Mouse (Mus musculus): ENCODE measurements at regions not wholly inside any gene's neighbourhood (a gene's known extent, or its start where the extent isn't known, plus 50 kb on each side); places are given as distances from the start of the nearest gene placed in this dataset.

- peak in 1 of 2 experiments; percentile 19 for DNase-seq (ENCODE audit: low spot score in 2 of 2)
Measured at GRCm38 (mm10) chr13:97617511-97618189, 142.8 kb downstream of the Gm10260 start.

DNA sequence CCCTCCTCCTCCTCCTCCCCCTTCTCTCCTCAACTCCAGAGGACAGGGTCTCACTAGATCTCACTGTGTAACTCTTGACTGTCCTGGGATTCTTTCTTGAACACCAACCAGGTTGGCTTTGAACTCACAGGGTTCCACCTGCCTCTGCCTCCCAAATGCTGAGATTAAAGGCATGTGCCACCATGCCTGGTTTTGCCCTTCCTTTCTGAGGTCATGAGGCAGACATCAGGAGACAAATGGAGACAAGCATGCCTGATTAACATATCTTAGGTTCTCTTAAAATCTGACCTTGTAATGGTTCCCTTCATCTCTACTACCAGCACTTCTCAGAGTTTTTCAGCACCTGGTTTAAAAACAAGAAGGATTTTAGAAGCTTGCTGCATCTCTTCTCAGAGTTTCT lies 143.5 kb downstream of the Gm10260 start:
- DNase-seq (ENCODE audit: low spot score in 2 of 2), result no peak

GRCm38 (mm10) chr13:97607221-97607723 lies 153.2 kb downstream of the Gm10260 start:
- DNase-seq (ENCODE audit: low spot score in 2 of 2), result no peak

DNA sequence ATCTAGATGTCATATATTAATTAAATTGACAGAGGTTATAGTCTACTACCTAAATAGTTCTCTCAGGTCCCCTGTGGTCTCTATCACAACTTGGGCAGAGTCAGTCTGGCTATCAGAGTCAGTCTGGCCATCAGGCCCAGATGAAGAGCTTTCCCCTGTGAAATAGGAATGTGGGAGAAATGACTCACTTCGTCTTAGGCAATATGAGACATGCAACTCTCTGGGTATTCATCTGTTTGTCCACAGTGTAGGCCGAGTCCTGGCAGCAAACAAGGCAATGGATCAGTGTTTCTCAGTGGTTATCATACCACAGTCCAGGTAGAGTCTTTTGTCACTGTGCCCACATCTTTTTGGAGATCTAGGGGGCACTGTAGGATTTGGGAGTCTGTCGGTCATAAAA lies 156.0 kb downstream of the Gm10260 start:
- DNase-seq (ENCODE audit: low spot score in 2 of 2), result no peak

DNA sequence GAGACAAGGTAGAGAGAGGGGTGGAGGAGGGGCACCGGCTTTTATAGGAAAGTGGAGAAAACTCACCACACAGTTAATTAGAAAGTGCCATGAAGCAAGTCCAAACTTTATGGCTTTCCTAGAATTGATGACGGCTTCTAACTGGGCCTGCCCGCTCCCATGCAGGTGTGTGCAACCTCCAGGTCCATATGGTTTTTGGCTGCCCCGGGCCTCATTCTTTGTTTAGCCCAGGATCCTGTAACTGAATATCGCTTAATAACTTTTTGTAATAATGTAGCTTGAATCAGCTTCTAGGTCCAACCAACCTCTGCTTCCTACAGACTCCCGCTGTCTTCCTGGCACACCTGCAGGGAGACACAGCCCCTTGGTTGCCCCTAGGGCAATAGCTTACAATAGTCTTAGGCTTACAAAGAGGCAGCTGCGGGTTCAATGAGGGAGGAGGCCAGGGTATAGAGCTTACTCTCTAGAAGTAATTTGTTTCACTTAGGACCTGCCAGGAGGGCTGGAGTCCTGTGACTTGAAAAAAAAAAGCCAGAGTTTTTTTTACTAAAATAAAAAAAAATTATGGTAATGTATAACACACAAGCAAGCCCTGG lies 159.2 kb downstream of the Gm10260 start:
- DNase-seq (ENCODE audit: low spot score in 2 of 2), result no peak

GRCm38 (mm10) chr13:97600136-97600535 lies 160.3 kb downstream of the Gm10260 start:
- DNase-seq (ENCODE audit: low spot score in 2 of 2), result no peak

GRCm38 (mm10) chr13:97598507-97599431 lies 161.7 kb downstream of the Gm10260 start:
- no peak for DNase-seq (ENCODE audit: low spot score in 2 of 2)

DNA sequence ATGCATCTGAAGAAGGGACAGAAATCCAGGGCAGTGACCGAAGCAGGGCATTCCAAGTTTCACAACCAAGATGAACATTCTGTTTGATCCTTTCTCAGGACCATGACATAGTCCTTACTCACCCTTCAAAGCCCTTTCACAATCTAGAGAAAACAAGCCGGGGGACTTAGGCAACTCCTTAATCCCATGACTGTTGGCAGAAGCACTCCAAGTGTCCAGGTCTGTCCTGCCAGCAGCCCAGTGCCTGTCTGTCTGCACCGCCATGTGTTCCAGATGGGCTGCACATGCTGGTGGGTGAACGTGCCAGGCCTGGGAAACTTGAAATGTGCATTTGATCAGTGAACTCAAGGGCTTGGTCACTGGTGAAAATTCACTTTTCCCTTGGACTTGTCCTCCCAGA lies 165.6 kb downstream of the Gm10260 start:
- DNase-seq (ENCODE audit: low spot score in 2 of 2), result no peak

GRCm38 (mm10) chr13:97589626-97590025 lies 170.8 kb downstream of the Gm10260 start:
- DNase-seq (ENCODE audit: low spot score in 2 of 2), result no peak

GRCm38 (mm10) chr13:97588085-97588484 lies 172.3 kb downstream of the Gm10260 start:
- no peak for DNase-seq (ENCODE audit: low spot score in 2 of 2)

GRCm38 (mm10) chr13:97587088-97587487 lies 173.3 kb downstream of the Gm10260 start:
- DNase-seq (ENCODE audit: low spot score in 2 of 2), result no peak

GRCm38 (mm10) chr13:97584045-97584444 lies 176.4 kb downstream of the Gm10260 start:
- DNase-seq (ENCODE audit: low spot score in 2 of 2), result no peak

DNA sequence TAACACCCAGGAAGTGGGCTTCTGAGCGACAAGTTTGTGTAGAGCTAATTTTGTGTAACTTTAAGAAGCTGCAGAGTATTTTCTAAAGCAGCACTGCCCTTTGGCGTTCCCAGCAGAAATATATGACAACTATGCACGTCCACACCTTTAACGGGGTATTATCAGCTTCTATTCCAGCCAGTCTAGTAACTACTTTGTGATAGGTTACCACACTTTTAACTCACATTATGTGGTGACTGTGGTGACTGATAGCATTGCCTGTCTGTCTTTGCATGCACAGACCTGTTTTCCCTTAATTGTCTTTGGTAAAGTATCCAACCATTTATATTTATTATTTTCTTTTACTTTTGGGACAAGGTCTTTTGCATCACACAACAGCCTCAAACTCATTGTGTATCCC lies 179.1 kb downstream of the Gm10260 start:
- DNase-seq (ENCODE audit: low spot score in 2 of 2), result no peak

- no peak for DNase-seq (ENCODE audit: low spot score in 2 of 2)
Measured at GRCm38 (mm10) chr13:97580241-97580874, 180.1 kb downstream of the Gm10260 start.

GRCm38 (mm10) chr13:97578595-97578994 lies 181.8 kb downstream of the Gm10260 start:
- no peak for DNase-seq (ENCODE audit: low spot score in 2 of 2)

DNA sequence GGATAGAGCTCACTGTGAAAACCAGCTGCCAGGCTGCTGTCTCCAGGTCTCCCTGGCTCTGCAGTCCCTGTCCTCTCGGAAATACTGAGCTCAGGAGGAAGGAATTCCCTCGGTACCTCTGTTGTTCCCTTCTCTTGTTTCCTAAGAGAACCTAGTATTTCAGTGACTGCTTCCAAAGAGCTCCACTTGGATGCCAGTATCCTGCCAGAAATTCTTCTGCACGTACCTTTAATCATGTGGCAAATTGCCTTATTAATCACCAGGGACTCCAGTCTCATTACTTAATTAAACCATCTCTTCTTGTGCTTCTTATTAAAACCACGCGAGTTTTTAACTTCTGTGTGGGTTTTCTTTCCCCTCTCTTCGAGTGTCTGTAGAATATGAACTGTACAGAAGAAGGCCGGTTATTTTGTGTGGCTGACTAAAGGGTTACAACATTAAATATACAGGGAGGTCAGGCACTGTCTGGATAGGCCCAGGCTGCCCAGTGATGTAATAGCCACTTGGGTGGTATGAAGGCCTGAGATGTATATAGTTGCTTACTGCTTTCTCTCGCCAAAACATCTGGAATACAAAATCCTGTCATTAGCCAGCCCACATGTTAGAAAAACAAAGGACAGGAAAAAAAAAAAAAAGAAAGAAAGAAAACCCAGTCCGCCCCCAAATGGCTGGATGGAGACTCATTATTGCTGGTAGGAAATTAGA lies 183.2 kb downstream of the Gm10260 start:
- no peak for DNase-seq (ENCODE audit: low spot score in 2 of 2)

- no peak for DNase-seq (ENCODE audit: low spot score in 2 of 2)
Measured at GRCm38 (mm10) chr13:97573601-97574000, 186.8 kb downstream of the Gm10260 start.

DNA sequence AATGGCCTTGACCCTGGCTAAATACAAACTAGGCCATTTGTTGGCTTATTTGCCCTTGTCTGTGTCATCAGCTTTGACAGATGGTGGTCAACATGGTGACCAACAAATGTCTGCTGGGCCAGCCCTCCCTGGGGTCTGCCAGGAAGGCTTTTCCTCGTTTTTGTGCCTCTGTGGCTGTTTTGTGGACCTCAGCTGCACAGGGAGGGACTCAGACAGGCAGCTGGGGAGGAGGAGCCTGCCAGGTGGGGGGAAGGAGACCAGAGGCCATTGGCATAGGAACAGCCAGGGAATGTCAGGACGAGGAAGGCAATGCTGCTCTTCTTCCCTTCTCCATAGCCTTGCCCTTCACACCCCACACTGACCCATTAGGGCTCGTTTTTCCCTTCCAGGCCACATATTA lies 188.1 kb downstream of the Gm10260 start:
- no peak for DNase-seq (ENCODE audit: low spot score in 2 of 2)

- DNase-seq (ENCODE audit: low spot score in 2 of 2), result no peak
Measured at GRCm38 (mm10) chr13:97570009-97570408, 190.4 kb downstream of the Gm10260 start.

DNA sequence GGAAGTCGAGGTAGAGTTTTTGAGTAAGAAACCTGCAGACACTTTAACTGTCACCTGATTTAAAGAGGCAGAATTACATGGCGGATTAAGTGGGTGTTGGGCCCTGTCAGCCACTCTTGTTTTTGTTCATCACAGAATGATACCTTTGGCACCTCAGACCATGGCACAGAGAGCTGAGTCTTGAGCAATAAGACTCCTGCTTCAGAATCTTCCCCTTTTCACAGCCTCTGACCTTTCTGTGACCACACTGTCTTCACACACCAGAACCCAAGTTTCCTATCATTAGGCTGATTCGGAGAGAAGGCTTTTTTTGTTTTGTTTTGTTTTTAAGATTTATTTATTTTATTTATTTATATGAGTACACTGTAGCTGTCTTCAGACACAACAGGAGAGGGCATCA lies 192.8 kb downstream of the Gm10260 start:
- DNase-seq (ENCODE audit: low spot score in 2 of 2), result no peak

GRCm38 (mm10) chr13:97566071-97566470 lies 194.4 kb downstream of the Gm10260 start:
- DNase-seq (ENCODE audit: low spot score in 2 of 2), result no peak

Measured in adrenal gland, postnatal 4 days (tissue).